ENCODE assay signal across 8 mouse cellular contexts in the genomic region with DNA sequence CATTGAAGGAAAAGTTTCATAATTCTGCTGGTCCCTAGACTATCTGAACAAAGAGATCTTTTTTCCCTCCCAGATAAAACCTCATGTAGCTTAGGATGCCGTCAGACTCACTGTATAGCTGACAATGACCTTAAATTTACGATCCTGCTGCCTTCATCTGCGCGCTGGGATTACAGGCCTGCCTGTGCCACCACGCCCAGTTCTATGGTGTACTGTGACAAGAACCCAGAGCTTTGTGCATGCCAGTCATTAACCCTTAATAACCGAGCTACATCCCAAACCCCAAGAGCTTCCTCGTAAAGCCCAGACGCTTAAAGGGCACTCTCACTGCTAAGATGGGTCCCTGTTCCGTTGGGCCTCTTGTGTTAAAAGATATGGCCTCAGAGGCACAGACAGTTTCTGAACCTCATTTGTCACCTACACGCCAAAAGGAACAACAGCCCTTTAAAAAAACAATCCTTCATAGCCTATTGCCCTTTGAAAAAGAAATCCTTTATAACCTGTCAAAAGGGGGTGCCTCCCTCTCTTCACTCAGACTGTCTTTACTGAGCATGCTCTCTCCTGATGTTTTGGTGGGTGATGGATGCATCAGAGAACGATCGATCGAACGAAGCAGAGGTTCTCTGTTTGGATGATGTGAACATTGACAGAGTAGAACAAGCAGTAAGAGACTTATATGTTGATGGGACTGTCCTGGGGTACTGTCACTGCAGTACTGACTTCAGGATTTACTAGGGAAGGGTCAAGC. TPM values are rescaled to one million over a fixed set of nuclear protein-coding genes. Genes with fewer than 3 reads are reported as not detected.
DNase-seq lines count a peak whose midpoint lies in the region; ATAC-seq and TF ChIP-seq lines count a peak whose summit lies in the region.

No protein-coding gene starts in this region.

- intact Hi-C loops in gastrocnemius, adult 2 months (cut with DNase I): loop anchor here (2.0 to 5.0 kb wide), 3 partner anchors 25 to 104 kb away; a partner anchor contains a TSS
- intact Hi-C loops in gastrocnemius, postnatal 36 days (cut with DNase I): loop anchor here (10.0 kb wide), 1 partner anchor 51 kb away; no protein-coding TSS in a partner anchor

- peaks cover 14% of the 10 kb centered on the region for H3K36me3 ChIP-seq in C2C12 (ENCODE audit: control insufficient read depth, insufficient read depth)
- H3K36me3 ChIP-seq in hindbrain, embryonic 12.5 days: peaks cover 34% of the 10 kb centered on the region
- H3K36me3 ChIP-seq in liver, embryonic 16.5 days (ENCODE audit: control insufficient read depth, insufficient read depth): peaks cover 30% of the 10 kb centered on the region
- peaks cover 22% of the 10 kb centered on the region for H3K36me3 ChIP-seq in small intestine, adult 2 months (ENCODE audit: control insufficient read depth, insufficient read depth, low read length)

- peak overlapping the region; percentile 99 for H3K27ac ChIP-seq in gastrocnemius, adult 2 months
- H3K27ac ChIP-seq in hindbrain, embryonic 12.5 days: peak overlapping the region; percentile 98
- peak overlapping the region; percentile 90 for H3K27ac ChIP-seq in liver, embryonic 16.5 days (ENCODE audit: low read length)
- peak overlapping the region; percentile 68 for H3K27ac ChIP-seq in small intestine, adult 2 months (ENCODE audit: insufficient read depth, low read depth, low read length)

- DNase-seq in gastrocnemius, adult 2 months: no peak
- no peak for DNase-seq in gastrocnemius, postnatal 36 days
- peak; percentile 59 to 61 for DNase-seq in cerebellum, postnatal 25 days
- DNase-seq in urinary bladder, adult 18-20 months (ENCODE audit: low spot score in 2 of 2): no peak

- H3K4me1 ChIP-seq in hindbrain, embryonic 12.5 days: peaks cover 23% of the 10 kb centered on the region
- peaks cover 17% of the 10 kb centered on the region for H3K4me1 ChIP-seq in liver, embryonic 16.5 days (ENCODE audit: control insufficient read depth, low read depth, low read length)
- H3K4me1 ChIP-seq in small intestine, adult 2 months (ENCODE audit: control insufficient read depth, insufficient read depth, insufficient read length, low read length): peaks cover 7% of the 10 kb centered on the region

- peaks cover 26% of the 10 kb centered on the region for H3K79me2 ChIP-seq in C2C12 (ENCODE audit: control insufficient read depth, insufficient read depth)

- peak overlapping the region; percentile 70 for H3ac ChIP-seq in C2C12 (ENCODE audit: control insufficient read depth, insufficient read length, low read depth)

- no peaks in the 10 kb centered on the region for H3K27me3 ChIP-seq in C2C12 (ENCODE audit: control insufficient read depth, insufficient read depth, insufficient read length)
- H3K27me3 ChIP-seq in hindbrain, embryonic 12.5 days: no peaks in the 10 kb centered on the region
- H3K27me3 ChIP-seq in liver, embryonic 16.5 days (ENCODE audit: control insufficient read depth, insufficient read depth, low read depth, low read length): no peaks in the 10 kb centered on the region
- H3K27me3 ChIP-seq in small intestine, adult 2 months (ENCODE audit: control insufficient read depth, insufficient read depth, low read length): no peaks in the 10 kb centered on the region

- H3K9ac ChIP-seq in hindbrain, embryonic 12.5 days: peak overlapping the region; percentile 88
- peak overlapping the region; percentile 91 for H3K9ac ChIP-seq in liver, embryonic 16.5 days (ENCODE audit: low read depth, low read length)

- TF ChIP-seq CTCF in gastrocnemius, adult 2 months (IDR thresholded peaks at IDR 0.05): no peak
- TF ChIP-seq CTCF in C2C12 (IDR thresholded peaks at IDR 0.05; ENCODE audit: control insufficient read depth, insufficient read depth, insufficient read length): no peak
- peak; percentile 11; the same call in 1 of the 2 replicates for TF ChIP-seq CTCF in small intestine, adult 2 months (IDR thresholded peaks at IDR 0.05; ENCODE audit: extremely low read depth, insufficient read length, insufficient replicate concordance, low read depth, low read length)

- peaks cover 9% of the 10 kb centered on the region for H3K79me3 ChIP-seq in C2C12 (ENCODE audit: low read depth)

- ATAC-seq in hindbrain, embryonic 12.5 days (ENCODE audit: low FRiP score): peak; percentile 31
- ATAC-seq in liver, embryonic 16.5 days (ENCODE audit: low read depth): peak; percentile 32

- TF ChIP-seq POLR2A in small intestine, adult 2 months (IDR thresholded peaks at IDR 0.05; ENCODE audit: low read depth, low read length): no peak

- H3K4me3 ChIP-seq in gastrocnemius, adult 2 months: peak overlapping the region; percentile 96
- H3K4me3 ChIP-seq in C2C12 (ENCODE audit: insufficient read depth, poor library complexity, severe bottlenecking): peak overlapping the region; percentile 49
- peak overlapping the region; percentile 70 for H3K4me3 ChIP-seq in hindbrain, embryonic 12.5 days
- peak overlapping the region; percentile 85 for H3K4me3 ChIP-seq in liver, embryonic 16.5 days (ENCODE audit: low read depth, low read length)
- peak overlapping the region; percentile 82 for H3K4me3 ChIP-seq in small intestine, adult 2 months (ENCODE audit: low read depth, low read length)

- 18% methylated on average over 14 of the region's 14 CpGs for WGBS in hindbrain, embryonic 12.5 days
- WGBS in liver, embryonic 16.5 days (ENCODE audit: insufficient replicate concordance): 18% methylated on average over 14 of the region's 14 CpGs
- WGBS in small intestine, adult 2 months: 12% methylated on average over 14 of the region's 14 CpGs

- peak overlapping the region; percentile 80 for H3K4me2 ChIP-seq in hindbrain, embryonic 12.5 days (replicated peaks)
- peak overlapping the region; percentile 77 for H3K4me2 ChIP-seq in liver, embryonic 16.5 days (ENCODE audit: low read depth, low read length)

- H3K9me3 ChIP-seq in hindbrain, embryonic 12.5 days (replicated peaks): no peaks in the 10 kb centered on the region
- no peaks in the 10 kb centered on the region for H3K9me3 ChIP-seq in liver, embryonic 16.5 days (replicated peaks; ENCODE audit: control insufficient read depth, low read length)

TF ChIP-seq in C2C12, 6 proteins besides CTCF, POLR2A, EP300 and RAD21:
- TF ChIP-seq MYOG (IDR thresholded peaks at IDR 0.05; ENCODE audit: control insufficient read depth, extremely low read depth, insufficient read length) (no peak), CEBPB (IDR thresholded peaks at IDR 0.05; ENCODE audit: low read depth) (no peak), FOSL1 (IDR thresholded peaks at IDR 0.05; ENCODE audit: insufficient read depth, low read length, poor library complexity, severe bottlenecking) (no peak)

RNA-seq across cellular contexts. Expression of a gene that starts 0.8 kb away (rescaled TPM):
- total RNA-seq in gastrocnemius, adult 2 months (2021): 10 to 100 TPM in 1 of 2 experiments, 1 to 10 TPM in 1; 8.5 to 10.7 TPM
- total RNA-seq in gastrocnemius, postnatal 36 days (2021): 1 to 10 TPM; 8.9 TPM
- polyA plus RNA-seq in C2C12 (2012; fragmentation: generic; extraction: Trizol): 9.0 TPM
- 4.3 and 4.8 TPM in 2 replicates for polyA plus RNA-seq in hindbrain, embryonic 12.5 days (2016; fragmentation: Nextera tagmentation; extraction: Ambion mirVana)
- 1.4 and 1.9 TPM in 2 replicates for polyA plus RNA-seq in liver, embryonic 16.5 days (2015; fragmentation: Nextera tagmentation; extraction: Ambion mirVana)
- polyA plus RNA-seq in small intestine, adult 2 months (2012; rRNA removed): 15.7 and 41.4 TPM in 2 replicates

RNA-seq across cellular contexts. Expression of a gene that starts 6.0 kb away (rescaled TPM):
- total RNA-seq in gastrocnemius, adult 2 months (2021): 1 to 10 TPM; 2.7 to 5.9 TPM
- total RNA-seq in gastrocnemius, postnatal 36 days (2021): 1 to 10 TPM; 2.5 to 3.2 TPM
- 2.7 TPM for polyA plus RNA-seq in C2C12 (2012; fragmentation: generic; extraction: Trizol)
- 12.3 and 14.3 TPM in 2 replicates for polyA plus RNA-seq in hindbrain, embryonic 12.5 days (2016; fragmentation: Nextera tagmentation; extraction: Ambion mirVana)
- polyA plus RNA-seq in liver, embryonic 16.5 days (2015; fragmentation: Nextera tagmentation; extraction: Ambion mirVana): 0.25 and 0.37 TPM in 2 replicates
- polyA plus RNA-seq in small intestine, adult 2 months (2012; rRNA removed): 4.3 and 6.2 TPM in 2 replicates

RNA-seq across cellular contexts. Expression of a gene that starts 9.5 kb away (rescaled TPM):
- total RNA-seq in gastrocnemius, adult 2 months (2021): under 1 TPM; 0.17 to 0.38 TPM
- total RNA-seq in gastrocnemius, postnatal 36 days (2021): under 1 TPM; 0.20 TPM
- polyA plus RNA-seq in C2C12 (2012; fragmentation: generic; extraction: Trizol): not detected
- not detected in 2 replicates for polyA plus RNA-seq in hindbrain, embryonic 12.5 days (2016; fragmentation: Nextera tagmentation; extraction: Ambion mirVana)
- not detected in 2 replicates for polyA plus RNA-seq in liver, embryonic 16.5 days (2015; fragmentation: Nextera tagmentation; extraction: Ambion mirVana)
- polyA plus RNA-seq in small intestine, adult 2 months (2012; rRNA removed): not detected in 2 replicates

RNA-seq across cellular contexts. Expression of a gene that starts 9.7 kb away (rescaled TPM):
- total RNA-seq in gastrocnemius, adult 2 months (2021): 1 to 10 TPM; 4.3 to 8.7 TPM
- total RNA-seq in gastrocnemius, postnatal 36 days (2021): 10 to 100 TPM in 1 of 2 experiments, 1 to 10 TPM in 1; 8.8 to 11.1 TPM
- polyA plus RNA-seq in C2C12 (2012; fragmentation: generic; extraction: Trizol): 3.7 TPM
- polyA plus RNA-seq in hindbrain, embryonic 12.5 days (2016; fragmentation: Nextera tagmentation; extraction: Ambion mirVana): 1.6 and 2.2 TPM in 2 replicates
- 0.08 and 0.20 TPM in 2 replicates for polyA plus RNA-seq in liver, embryonic 16.5 days (2015; fragmentation: Nextera tagmentation; extraction: Ambion mirVana)
- polyA plus RNA-seq in small intestine, adult 2 months (2012; rRNA removed): 3.3 and 4.5 TPM in 2 replicates

RNA-seq across cellular contexts. Expression of a gene that starts 38.9 kb away (rescaled TPM):
- total RNA-seq in gastrocnemius, adult 2 months (2021): 10 to 100 TPM; 26.4 to 33.5 TPM
- 10 to 100 TPM; 21.0 to 28.3 TPM for total RNA-seq in gastrocnemius, postnatal 36 days (2021)
- 3.7 TPM for polyA plus RNA-seq in C2C12 (2012; fragmentation: generic; extraction: Trizol)
- polyA plus RNA-seq in hindbrain, embryonic 12.5 days (2016; fragmentation: Nextera tagmentation; extraction: Ambion mirVana): 0.88 and 1.2 TPM in 2 replicates
- 0.49 and 0.89 TPM in 2 replicates for polyA plus RNA-seq in liver, embryonic 16.5 days (2015; fragmentation: Nextera tagmentation; extraction: Ambion mirVana)
- 13.4 and 15.5 TPM in 2 replicates for polyA plus RNA-seq in small intestine, adult 2 months (2012; rRNA removed)

Comparison
In these comparisons a context has a peak if more than half of its experiments do, and no peak if none do; other contexts are left out.
1. DNase-seq: peak in cerebellum, postnatal 25 days (2 of 2); none in gastrocnemius, adult 2 months (single experiment), gastrocnemius, postnatal 36 days (0 of 2) and urinary bladder, adult 18-20 months (0 of 2).
2. Peak in every context shown above with its lines, with median percentiles within 50 percentile points of each other: H3K27ac ChIP-seq and H3K4me3 ChIP-seq.